Mouse (Mus musculus) spleen, embryonic (tissue): ENCODE measurements at regions not wholly inside any gene's neighbourhood (a gene's known extent, or its start where the extent isn't known, plus 50 kb on each side); places are given as distances from the start of the nearest gene placed in this dataset.

Experiments
- CTCF ChIA-PET: fragments of 350-600 bp; sonication (Branson Sonifier 250); formaldehyde crosslinking; loops from one replicate; lab custom pipeline; 2022; lab: Charles Lee

DNA sequence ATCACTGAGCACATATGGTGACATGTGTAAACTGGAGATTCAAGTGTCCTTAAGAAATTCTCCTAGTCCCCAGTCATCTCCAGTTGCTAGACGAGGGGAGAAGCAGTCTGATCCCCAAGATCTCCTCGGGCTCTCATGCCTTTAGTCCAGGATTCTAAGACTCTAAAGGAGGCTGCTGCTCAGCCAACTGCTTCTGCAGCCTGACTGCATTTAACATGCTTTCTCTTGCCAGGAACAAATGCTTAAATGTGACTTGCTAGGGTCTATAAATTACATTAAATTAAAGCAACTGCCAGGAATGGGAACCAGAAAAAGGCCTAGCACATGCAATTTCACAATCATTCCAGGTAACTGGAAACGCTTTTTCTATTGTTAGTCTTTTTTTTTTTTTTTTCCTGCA lies 599.8 kb upstream of the Gcfc2 start:
- CTCF ChIA-PET: no interaction called here

DNA sequence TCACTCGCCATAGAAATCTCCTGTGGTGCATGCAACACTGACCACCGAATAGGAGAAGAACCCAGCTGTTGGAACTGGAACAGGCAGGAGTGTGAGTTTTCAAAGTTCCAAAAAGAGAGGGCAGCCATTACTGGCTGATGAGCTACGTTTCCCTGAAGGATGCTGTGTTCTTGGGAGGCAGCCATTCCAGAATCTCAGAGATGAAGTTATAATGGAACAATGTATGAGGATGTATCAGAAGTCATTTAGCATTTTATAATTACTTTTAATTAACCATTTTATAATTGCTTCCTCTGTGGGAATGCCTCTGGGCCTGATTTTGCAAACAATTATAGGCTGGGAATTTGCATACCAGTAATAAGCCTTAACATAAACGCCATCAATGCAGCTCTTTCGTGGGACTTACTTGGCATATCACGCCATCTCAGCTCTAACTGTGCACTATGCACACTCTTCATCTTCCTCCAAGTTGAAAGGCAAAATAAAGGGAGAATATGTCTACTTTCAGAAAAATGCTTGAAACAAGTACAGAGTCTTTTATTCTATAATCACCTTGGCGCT lies 559.4 kb upstream of the Gcfc2 start:
- CTCF ChIA-PET: no interaction called here

DNA sequence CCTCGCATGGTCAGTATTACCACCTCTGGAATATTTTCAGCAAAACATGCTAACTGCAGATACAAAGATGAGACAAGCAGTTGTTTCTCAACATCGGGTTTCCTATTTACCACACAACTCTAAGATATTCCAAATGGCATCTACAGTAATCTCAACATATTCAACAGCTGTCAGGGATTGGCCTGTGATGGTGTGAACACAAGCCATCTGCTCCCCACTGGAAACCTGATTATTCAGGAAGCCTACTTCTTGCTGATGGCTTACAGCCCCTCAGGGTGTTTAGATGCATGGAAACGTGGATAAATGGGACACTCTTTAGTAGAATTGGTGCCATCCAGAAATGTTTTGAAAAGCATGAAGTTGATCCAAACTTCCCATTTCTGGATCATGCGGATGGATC lies 535.0 kb upstream of the Gcfc2 start:
- CTCF ChIA-PET: no interaction called here

DNA sequence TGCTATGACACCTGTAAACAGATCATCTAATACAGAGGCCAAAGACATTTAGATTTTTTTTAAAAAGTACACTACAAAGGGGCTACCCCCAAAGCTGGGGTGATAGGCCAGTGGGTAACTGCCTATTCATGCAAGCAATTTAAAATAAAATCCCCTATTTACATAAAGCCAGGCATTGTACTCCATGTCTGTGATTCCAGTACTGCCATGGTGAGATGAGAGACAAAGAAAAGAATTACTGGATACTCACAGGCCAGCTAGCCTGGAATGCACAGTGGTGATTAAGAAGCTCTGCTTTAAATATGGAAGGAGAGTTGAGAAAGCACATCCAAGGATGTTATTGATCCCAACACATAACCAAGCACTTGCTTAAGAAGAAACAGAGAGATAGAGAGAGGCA lies 520.3 kb upstream of the Gcfc2 start:
- CTCF ChIA-PET: no interaction called here

DNA sequence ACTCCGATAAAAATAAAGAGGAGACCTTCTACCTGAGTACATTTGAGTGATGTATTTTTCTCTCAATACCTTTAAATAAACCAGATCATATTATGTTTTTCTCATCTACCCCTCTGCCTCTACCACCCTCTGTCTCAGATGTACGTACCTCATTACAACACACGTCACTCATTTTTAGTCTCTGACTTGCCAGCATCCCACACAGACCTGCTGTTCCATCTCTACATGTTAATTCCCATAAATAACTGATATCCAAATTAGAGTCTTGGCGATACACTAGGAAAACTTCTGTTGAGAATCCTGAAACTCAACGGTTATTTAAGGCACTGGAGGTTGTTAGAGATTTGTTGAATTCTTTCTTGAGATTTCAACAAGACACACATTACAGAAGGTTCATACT lies 509.9 kb upstream of the Gcfc2 start:
- CTCF ChIA-PET: no interaction called here

DNA sequence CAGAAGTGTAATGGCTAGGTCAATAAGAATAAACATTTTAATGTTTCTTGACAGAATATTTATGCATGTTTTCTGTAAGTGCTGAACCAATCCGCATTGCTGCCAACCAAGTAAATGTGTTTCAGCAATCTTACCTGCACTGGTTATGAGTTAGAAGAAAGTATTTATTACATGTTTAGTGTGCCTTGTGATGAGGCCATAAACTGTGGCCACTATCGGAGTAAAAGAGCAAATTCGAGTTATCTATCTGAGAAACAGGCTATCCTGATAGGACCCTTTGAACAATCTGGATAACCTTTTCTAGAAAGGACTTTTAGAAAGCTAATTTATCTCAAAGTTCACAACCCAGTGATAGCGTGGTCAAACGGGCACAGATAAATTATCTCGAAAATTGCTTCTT lies 488.7 kb upstream of the Gcfc2 start:
- CTCF ChIA-PET: no interaction called here

DNA sequence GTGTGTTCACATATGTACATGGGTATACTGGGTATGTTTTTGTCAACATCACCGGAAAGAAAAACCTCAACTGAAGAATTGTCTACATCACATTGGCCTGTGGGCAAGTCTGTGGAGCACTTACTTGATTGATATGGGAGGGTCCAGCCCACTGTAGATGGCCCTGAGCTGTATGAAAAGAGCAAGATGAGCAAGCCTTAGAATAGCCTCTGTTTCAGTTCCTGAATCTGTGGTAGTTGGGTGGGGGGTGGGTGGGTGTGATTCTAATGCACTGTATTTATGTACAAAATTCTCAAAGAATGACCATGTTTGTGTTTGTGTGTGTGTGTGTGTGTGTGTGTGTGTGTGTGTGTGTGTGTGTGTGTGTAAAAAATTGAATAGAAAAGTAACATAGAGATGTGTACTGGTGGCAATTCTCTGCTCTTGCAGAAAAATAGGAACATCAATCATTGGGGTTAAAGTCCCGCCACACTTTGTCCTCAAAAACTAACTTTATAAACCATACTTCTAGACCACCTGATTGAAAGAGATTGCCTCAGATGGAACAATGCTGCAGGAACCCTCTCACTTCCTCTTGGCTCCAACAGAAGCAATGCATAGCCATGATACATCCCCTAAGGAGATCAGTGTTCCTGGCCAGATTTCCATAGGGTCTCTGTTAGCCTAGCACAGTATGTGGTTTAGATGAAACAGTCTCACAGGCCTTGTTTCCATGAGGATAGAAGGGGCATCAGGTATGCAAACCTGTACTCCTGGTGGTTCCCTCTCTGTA lies 484.3 kb upstream of the Gcfc2 start:
- CTCF ChIA-PET: no interaction called here

DNA sequence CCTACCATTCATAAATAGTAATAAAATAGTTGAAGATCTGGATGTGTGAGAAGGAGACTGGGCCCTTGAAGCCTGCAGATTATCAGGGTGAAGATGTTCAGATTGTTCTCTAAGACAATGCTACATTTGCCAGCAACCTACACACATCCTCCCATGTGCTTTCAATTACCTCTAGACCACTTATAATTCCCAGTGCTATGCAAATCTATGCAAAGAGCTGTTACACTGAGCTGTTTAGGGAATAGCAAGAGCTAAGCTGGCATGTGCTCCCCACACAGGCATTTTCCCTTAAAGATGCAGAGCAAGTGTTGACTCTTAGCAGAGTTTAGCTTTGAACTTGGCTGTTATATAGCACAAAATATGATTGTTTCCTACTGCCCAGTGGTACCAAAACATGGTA lies 482.1 kb upstream of the Gcfc2 start:
- CTCF ChIA-PET: no interaction called here

DNA sequence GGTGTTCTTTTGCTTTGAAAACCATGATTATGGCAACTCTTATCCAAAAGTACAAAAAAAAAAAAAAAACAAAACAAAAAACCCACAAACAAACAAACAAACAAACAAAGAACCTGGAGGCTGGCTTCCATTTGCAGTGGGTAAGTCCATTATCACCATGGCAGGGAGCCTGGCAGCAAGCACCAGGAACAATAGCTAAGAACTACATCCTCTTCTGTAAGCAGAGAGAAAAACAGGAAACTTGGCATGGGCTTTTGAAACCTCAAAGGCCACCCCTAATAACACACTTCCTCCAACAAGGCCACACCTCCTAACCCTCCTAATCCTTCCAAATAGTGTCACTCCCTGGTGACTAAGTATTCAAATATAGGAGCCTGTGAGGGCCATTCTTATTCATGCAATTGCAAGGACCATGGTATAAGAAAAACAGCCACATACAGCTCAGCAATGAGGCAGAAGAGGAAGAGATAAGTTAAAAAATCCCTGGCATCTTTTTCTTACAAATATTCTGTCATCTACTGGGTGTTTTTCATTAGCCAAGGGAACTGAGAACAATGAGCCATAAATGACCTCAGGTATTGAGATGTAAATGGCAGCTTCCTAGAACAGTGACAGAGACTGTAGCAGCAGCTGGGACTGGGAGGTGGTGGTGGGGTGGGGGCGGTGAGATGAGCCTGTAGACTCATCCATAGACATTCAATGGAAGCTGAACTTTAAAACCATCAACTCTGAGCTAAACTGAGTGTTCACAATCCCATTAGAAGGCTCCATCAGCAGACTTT lies 477.3 kb upstream of the Gcfc2 start:
- CTCF ChIA-PET: interaction anchor here (0.7 kb wide), 1 partner anchor 11 kb away, joined by 13 read pairs; no protein-coding TSS in a partner anchor

DNA sequence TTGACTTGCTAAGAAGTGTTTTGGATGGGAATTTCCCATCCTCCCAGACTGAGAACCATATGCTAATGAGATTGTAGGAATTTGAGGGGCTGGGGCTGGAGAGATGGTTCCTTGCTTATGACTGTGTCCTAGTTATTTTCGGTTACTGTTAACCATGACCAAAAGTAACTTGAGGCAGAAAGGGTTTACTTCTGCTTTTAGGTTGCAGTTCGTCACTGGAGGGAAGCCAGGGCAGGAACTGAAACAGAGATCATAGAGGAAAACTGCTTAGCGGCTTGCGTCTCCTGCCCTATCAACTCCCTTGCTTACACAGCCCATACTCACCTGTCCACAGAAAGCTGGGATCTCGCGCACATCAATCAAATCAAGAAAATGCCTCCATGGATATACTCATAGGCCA lies 475.8 kb upstream of the Gcfc2 start:
- CTCF ChIA-PET: no interaction called here

DNA sequence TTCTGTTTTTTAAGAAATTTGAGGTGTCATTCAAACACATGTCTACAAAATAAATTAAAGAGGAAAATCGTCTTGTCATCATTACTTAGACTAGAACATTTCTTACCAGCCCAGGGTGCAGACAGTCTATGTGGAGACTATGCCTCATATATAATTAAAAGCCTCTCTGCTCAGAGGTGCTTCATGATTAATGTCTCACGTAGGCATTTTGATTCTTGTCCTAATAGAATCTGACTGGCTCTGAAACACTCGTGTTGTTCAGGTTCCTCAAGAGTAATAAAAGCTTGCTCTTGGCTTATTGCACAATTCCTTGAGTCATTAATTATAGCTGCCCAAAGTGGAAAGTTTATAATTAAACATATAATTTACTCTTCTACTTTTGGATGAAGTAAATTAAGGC lies 475.1 kb upstream of the Gcfc2 start:
- CTCF ChIA-PET: no interaction called here

DNA sequence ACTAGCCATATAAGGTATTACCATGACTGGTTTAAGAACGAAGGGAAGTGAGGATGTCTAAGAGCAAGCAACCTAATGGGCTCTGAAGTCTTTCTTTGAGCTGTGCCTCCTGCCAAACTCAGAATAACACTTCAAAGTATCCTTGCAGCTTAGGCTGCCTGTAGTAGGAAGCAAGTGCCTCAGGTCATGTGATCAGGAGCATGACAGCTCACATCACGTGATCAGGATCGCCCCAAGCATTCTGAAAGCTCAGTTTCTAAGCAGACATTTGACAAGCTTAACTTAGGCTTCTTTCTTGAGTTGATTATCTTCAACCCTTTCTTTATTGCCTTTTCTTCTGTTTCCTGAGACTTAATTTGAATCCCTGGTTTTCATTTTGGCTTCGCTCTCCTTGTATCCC lies 462.4 kb upstream of the Gcfc2 start:
- CTCF ChIA-PET: no interaction called here

DNA sequence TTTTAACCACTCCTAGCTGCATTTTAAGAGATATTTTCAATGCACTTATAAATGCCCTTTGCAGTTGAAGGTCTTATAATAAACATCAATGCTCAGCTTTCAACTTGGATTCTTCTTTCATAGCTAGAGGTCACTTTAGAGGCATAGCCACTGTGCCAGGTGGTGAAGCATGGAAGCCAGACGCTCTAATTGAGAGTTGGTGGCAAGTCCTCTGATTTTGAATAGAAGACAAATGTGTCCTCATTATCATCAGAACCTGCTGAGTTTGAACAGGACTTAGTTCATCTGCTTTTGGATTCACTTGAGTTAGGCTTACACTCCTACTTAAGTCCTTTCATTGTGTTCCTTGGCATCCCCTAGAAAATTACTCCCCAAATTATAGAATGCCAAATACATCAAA lies 459.0 kb upstream of the Gcfc2 start:
- CTCF ChIA-PET: no interaction called here

DNA sequence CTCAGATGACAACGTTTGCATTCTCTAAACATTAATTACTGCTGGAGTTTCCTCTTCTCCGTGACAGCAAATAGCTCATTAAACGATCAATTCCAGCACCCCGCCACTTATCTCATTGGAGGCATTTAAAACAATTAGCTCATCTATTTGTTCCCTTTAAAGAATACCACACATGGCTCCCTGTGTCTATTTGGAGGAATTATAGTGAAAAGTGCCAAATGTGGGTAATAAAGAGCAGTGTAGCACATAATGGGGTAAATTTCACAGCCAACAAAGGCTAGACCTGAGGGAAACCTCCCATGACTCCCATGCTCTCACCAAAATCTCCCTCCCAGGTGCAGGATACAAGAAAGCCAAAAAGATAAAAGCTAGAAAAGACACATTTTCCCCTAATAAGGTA lies 456.9 kb upstream of the Gcfc2 start:
- CTCF ChIA-PET: no interaction called here

DNA sequence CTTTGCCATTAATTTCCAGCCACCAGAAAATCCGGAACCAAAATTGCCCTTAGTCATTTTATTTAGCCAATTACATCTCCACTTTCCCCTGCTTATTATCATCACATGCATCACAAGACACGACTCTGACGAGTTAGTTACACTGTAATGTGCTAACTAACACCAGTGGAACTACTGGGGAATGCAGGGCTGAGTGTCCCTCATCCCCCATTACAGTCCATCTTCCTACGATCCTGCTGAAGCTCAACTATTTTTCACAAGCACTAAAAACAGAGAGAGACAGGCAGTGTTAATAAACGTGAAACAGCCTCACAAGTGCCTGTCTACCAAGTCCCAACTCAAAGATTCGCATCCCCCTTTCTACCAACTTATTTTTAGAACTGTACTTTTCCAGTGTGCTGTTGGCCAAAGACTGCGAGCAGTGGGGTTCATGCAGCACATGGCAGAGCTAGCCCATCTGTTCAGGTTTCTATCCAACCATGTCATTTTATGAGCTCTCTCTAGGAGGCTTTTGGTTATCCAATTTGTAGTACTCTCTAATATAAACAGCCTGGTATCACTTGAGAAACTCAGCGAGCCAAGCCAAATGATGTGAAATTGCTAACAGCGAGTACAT lies 452.0 kb upstream of the Gcfc2 start:
- CTCF ChIA-PET: no interaction called here

DNA sequence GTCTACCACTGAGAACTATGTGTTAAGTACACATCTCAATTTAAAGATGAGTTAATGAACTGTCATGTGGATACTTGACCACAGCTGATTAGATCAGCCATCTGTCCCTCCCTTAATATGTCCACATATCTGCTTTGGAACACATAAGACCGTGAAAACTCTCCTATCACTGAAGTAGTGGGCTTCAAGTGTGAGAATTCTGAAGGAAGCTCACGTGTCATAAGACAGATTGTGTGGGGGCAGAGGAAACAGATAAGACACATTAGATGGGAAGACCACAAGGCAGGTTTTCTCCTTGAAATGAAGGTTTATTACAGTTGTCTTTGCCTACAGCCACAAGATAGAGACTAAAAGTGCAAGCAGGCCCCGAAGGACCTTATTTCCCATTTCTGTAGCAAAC lies 451.0 kb upstream of the Gcfc2 start:
- CTCF ChIA-PET: no interaction called here

DNA sequence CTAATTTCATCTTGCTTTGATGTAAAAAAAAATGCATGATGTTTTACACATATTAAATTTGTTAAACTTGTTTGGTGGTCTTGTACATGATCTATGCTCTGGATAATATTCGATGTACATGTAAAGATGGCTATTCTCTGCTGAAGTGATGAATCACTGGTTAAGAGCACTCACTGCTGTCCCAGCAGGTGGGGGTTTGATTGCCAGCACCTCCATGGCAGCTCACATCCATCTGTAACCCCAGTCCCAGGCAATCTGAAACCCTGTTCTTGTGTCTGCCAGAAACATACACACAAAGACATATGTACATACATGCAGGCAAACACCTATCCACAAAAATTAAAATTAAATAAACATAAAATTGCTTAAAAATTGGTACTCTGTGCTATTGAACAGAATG lies 448.7 kb upstream of the Gcfc2 start:
- CTCF ChIA-PET: no interaction called here

DNA sequence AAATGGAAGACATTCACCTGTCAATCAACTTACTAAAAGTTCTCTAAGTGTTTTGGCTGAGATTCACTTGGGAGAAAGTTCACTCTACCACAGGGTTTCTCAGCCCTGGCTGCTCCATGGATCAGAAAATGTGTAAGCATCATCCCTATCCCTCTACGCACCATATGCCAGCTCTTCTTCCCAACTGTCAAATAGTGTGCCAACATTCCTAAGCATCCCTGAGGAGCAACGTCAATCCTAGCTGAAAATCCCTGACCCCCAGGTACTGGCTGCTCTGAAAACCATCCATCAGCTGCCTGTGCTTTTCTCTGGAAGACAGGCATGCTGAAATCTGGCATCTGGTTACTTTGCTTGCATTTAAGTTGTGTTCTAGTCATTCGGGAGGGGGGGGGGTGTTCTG lies 436.5 kb upstream of the Gcfc2 start:
- CTCF ChIA-PET: no interaction called here

DNA sequence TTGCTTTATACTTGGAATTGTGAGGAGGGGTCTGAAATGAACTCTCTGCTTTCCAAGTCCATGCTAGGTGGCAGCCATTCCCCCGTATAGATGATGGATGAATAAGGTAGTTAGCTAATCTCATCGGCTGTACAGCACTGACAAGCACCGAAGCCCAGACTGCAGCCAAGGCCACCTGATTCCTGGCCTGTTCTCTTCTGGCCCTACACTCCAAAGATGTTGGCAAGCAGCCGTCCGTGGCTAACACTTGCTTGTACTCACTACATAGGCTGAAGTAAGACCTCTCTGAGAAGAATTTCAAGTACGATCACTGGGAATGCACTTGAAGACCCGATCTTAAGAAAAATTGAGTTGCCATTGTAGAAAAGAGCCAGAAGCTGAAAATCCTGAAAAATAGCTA lies 427.2 kb upstream of the Gcfc2 start:
- CTCF ChIA-PET: no interaction called here

DNA sequence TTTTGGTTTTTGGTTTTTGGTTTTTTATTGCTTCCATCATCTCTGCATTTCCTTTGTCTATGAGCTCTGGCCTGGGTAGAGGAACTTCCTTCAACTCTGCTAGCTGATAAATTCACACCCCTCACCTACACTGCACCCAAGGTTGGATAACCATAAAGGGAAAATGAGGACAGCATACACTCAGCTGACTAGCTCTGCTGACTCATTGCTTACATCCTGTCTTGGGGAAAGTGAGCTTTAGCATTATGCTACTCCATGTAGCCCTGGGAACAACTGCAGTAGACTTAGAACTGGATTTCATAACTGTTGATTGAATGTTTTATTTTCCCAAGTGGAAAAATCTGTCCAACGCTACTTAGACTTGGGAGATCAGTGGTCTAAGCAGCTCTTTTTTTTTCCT lies 406.3 kb upstream of the Gcfc2 start:
- CTCF ChIA-PET: no interaction called here

DNA sequence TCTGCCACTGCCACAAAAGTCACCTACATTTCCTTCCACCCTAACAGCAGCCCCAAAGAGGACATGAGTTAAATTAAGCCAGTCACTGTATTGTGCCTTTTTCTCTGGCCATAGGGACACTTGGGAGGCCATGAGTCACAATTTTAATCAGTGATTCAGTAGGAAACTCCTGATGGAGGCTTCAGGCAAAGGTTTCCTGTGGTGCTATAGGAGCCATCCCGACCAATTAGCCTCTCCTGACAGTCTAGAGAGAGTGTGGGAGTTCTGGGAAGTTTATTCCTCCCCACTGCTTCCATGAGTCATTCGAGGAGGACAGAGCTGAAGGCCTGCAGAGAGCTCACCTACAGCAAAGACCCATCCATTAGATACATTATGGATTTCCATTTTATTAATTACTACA lies 361.2 kb upstream of the Gcfc2 start:
- CTCF ChIA-PET: no interaction called here

DNA sequence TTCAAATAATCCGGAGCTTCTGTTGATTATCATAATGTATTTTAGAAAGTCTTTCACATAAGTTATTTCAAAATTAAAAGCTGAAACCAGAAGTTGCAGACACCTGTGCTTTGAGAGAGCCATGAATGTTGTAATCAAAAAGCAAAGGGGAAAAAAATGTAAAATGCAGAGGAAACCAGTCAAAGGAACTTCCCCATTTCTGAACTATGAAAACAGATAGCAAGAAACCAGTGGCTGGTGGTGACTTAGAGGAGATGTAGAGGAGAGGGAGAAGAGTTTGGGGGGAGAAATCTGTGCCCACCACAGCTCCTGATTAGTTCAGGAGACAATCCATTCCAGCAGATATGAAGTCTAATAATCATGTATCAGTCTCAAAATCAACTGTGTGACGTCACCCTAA lies 360.3 kb upstream of the Gcfc2 start:
- CTCF ChIA-PET: no interaction called here

DNA sequence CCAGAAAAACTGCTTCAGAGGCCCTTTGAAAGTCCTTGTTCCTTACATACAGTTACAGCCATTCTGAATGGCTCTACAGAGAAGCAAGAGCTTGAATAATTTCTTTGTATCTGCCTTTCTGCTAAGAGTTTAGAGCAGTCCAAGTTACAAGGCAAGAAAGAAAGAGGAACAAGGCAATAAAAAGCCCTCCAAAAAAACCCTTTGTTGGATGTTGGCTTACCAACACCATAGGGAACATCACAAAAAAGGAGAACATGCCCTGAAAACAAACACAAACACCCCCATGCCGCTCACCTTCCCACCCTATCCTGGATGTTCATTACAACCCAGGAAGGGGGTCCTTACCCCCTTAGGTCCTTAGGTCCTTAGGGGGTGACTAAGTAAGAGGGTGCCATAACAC lies 359.2 kb upstream of the Gcfc2 start:
- CTCF ChIA-PET: no interaction called here
